Mouse (Mus musculus): ENCODE measurements around the gene Prdx6.
A peak's percentile ranks its signal among the peaks of the same experiment; 100 is the strongest.
"Not testable (repeated sequence)": the region's sequence is repeated elsewhere in the genome, so short reads cannot be mapped to it uniquely, and the experiment has no call there.

Prdx6 gene

DNA sequence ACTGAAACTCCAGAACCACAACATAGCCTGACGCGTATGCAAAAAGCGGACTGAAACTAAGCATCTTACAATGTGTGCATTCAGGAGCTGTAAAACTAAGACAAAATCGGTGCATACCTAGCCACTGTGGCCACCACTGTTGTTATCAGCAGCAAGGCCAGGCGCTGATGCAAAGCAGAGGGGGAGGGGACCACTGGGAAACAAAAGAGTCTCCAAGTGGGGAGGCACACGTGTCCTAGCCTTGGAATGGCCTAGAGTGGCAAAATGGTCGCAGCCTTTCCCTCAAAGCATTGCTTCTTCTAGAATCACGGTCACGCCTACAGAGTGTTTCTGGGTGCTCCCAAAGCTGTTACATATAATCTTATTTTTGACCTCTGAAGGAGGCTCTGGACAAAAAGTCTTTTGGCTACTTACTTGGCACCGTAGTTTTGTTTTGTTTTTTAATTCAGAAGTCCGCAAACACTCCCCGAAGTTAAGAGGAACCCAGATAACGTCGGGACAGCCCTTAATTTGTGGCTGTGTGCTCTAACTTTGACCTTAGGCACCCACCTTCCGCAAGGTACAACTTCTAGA is 902 bp downstream of the Prdx6 start:
- peak; percentile 35 for DNase-seq

- DNase-seq = peak; percentile 30
Observed at GRCm38 (mm10) chr1:161249442-161249841, 1.6 kb downstream of the Prdx6 start.

DNA sequence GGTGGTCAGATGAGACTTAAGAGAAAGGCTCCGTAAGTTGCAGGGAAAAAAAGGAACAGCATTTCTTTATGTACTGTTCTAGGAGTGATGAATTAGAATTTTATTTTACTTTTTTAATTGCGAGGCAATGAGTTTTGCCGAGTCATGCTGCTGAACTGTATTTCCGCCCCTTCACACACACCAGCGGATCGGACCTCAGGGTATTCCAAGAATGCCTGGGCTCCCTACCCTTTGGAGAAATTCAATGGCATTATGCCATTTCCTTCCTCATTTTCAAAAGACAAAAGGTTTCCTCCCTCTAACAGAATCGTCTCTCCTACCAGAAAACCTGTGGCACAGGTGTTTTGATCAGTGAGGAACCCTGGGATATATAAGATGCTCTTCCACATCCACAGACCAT is 2.3 kb downstream of the Prdx6 start:
- no peak for DNase-seq

DNA sequence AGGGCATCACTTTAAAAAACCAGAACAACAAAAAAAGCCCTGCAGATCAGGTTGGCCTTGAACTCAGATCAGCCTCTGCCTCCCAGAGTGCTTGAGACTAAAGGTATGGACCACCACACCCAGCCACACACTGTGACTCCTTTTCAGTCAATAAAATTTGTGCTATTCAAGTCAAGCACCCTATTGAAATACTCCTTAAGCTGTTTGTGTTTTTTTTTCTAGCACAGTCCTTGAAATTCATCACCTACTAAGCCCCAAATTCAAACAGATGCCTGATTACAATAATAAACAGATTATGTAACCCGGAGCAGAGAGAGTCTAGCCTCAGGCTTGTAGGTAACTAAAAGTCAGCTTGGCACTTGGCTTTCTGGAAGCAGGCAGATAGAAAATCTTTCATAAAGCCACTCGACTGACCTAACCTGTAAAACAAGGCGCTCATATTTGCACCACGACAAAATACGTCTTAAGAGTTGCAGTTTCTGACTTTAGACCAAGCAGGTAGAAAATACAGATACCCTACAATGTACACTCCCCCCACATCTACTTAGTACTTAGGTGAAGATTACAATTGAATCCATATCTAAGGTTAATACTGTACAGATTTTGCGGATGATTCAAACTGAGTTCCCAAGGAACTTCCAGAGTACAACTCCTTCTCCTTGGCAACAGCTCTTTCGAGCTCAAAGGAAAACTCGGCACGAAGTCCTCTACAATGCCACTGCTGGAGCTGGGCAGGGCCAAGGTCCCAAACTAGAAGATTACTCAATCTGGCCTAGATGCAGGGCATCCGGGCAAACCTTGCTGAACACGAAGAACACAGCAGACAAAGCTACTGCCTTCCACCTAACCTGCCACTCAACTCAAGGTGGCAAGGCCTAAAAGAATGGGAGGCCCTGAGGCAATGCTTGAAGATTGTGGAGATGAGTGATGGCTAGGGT is 3.1 kb downstream of the Prdx6 start:
- peak; percentile 78 for DNase-seq

GRCm38 (mm10) chr1:161247176-161247575 is 3.8 kb downstream of the Prdx6 start:
- DNase-seq = peak; percentile 70

DNA sequence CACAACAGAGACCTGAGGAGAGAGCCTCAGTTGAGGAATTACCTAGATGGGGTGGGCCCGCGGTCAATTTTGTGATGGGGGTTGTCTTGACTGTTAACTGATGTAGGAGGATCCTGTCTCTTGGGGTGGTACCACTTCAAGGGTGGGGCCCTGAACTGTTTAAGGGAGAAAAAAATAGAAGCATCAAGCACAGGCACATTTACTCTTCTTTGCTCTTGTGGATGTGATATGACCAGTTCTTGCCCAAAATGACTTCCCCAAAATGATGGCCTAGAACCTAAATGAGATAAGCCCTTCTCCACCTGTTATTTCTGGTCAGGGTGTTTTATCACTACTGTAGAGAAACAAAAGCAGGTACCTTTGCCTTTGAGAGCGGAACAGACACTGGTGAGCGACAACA is 13.3 kb downstream of the Prdx6 start:
- no peak for DNase-seq

DNA sequence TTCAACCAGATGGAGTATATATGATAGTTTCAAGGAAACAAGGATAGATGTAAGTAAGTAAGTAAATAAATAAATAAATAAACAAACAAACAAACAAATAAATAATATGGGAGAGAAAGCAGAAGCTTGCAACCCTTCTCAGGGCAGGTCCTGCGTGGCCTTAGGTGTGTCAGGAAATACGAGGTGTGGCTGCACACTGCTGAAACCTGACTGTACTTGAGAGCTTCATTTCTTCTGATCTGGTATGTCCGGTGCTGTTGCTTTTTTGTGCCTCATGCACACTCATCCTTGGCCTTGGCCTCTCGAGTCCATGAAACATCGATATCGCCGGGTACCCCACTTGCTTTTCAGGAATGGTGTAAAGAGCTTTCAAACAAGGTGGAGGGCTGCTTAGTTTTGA is 13.7 kb downstream of the Prdx6 start:
- DNase-seq = no peak

GRCm38 (mm10) chr1:161233226-161233839 is 17.7 kb downstream of the Prdx6 start:
- no peak for DNase-seq

GRCm38 (mm10) chr1:161232181-161232580 is 18.8 kb downstream of the Prdx6 start:
- DNase-seq = no peak

- peak; percentile 15 for DNase-seq
Observed at GRCm38 (mm10) chr1:161224837-161225236, 26.2 kb downstream of the Prdx6 start.

- no peak for DNase-seq
Observed at GRCm38 (mm10) chr1:161219816-161220215, 31.2 kb downstream of the Prdx6 start.

DNA sequence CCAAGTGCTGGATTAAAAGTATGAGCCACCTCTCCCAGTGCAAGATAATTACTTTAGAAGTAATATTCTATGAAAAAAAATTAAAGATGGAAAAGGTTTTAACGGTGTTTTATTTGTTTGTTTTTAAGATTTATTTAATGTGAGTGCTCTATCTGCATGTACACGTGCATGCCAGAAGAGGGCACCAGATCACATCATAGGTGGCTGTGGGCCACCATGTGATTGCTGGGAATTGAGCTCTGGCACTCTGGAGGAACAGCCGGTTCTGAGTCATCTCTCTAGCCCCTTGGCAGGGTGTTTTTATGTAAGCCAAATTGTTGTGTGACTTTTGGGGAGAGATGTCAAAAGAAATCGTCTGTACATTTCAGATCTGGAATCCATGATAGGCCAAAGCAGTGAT is 36.6 kb downstream of the Prdx6 start:
- DNase-seq = no peak

DNA sequence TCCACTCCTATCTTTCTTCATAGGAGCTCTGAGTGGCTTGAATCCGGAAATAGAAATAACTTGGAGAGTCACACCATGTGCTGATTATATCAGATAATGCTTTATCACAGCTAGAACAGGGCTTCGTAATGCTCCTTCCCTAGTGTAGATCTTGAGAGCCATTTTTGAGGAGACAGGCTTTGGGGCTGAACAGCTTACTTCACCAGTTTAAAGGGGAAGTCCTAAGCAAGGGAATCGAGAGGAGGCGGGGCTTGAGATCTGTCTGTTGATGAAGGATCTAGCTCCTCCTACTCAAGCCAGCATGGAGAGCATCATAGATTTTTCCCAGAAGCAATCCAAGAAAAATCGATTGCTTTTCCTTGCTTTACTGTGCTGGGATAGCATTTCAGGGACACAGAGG is 51.2 kb downstream of the Prdx6 start:
- no peak for DNase-seq

GRCm38 (mm10) chr1:161196364-161196763 is 54.7 kb downstream of the Prdx6 start:
- not testable (repeated sequence) for DNase-seq

DNA sequence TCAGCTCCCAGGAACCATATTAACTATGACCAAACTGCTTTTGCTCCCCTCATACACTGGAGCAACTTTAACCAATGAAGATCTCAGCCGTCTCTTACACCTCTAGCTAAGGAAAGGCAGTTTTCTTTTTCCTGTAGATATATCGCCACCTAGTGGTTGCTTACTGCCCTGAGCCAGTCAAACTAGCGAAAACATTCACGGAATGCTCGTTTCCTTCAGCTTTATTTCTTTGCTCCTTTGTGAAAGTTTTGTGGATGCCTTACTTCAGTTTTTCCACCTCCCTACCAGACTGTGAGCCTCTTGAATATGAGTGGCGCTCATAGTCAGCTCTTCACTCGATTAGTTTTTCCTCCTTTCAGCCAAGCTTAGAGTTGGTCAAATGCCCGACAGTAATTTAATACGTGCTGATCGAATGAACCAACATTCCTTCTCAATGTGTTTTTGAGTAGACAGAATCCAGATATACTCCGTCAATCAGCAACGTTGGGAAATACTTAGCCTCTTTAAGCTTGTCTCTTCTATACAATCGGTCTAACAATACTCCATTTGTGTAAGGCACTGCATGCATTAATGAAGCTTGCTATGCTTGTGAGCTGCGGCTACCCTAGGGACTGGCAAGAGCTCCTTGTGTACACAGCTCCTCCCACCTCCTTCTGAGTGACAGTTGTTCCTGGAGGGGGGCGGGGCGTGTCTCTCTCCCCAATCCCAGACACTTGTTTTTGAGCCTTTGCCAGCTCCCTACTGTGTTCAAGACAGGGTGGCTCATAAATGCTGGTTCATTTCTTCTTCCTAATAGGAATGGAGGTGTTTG is 55.3 kb downstream of the Prdx6 start:
- peak; percentile 81 for DNase-seq

DNA sequence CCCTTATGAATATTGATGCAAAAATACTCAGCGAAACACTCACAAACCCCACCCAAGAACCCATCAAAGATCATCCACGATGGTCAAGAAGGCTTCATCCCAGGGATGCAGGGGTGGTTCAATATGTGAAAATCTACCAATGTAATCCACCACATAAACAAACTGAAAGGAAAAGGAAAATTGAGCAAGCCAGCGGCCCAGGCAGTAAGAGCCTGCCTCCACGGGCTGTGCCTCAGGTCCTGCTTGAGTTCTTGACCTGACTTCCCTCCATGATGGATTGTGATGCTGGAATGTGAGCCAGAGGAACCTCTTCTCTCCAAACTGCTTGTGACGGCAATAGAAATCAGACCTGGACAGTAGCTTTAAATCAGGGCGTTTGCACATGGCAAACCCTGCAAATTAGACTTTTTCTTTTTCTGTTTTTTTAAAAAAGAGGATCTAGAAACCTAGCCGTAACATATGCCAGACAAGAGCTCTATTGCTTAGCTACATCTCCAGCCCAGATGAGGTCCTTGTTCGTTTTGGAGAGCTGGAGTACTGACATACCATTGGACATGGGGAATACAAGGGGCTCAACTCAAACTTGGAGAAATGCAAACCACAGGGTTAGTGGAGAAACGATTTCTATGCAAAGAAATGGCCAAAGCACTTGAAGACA is 60.6 kb downstream of the Prdx6 start:
- no peak for DNase-seq

All from kidney, adult 11 months (tissue).